Mouse (Mus musculus) midbrain, embryonic 12.5 days (tissue): ENCODE measurements around the gene Ppp1r32. TPM values are rescaled to one million over a fixed set of nuclear protein-coding genes. Genes with fewer than 3 reads are reported as not detected.

Experiments used
- polyA plus RNA-seq: library from polyadenylated mRNA; unstranded; fragments of >200 nt; fragmentation: Nextera tagmentation; extraction: Ambion mirVana; gene quantifications from 2 replicates; pipeline ENCODE4 v1.2.1, GENCODE M21; 2016

The Ppp1r32 gene
- polyA plus RNA-seq, 1 experiment from 2014 or later = 0.27 TPM

Other genes with a start within 250 kb of the Ppp1r32 start
- gene Myrf, start 242.2 kb downstream of the Ppp1r32 start, polyA plus RNA-seq = 1.1 and 1.5 TPM in 2 replicates
- gene Dagla, start 178.1 kb downstream of the Ppp1r32 start, polyA plus RNA-seq = 4.2 and 4.4 TPM in 2 replicates
- gene Syt7, start 93.8 kb downstream of the Ppp1r32 start, polyA plus RNA-seq = 3.9 and 4.4 TPM in 2 replicates
- gene Lrrc10b, start 25.5 kb downstream of the Ppp1r32 start, polyA plus RNA-seq = 0.36 and 1.2 TPM in 2 replicates
- 61.8 and 67.6 TPM in 2 replicates for gene Cpsf7, start 42.3 kb upstream of the Ppp1r32 start, polyA plus RNA-seq
- 54.8 and 54.9 TPM in 2 replicates for gene Sdhaf2, start 43.2 kb upstream of the Ppp1r32 start, polyA plus RNA-seq
- gene Tmem216, start 73.3 kb upstream of the Ppp1r32 start, polyA plus RNA-seq = 52.3 and 58.5 TPM in 2 replicates
- 15.6 and 16.7 TPM in 2 replicates for gene Cyb561a3, start 94.2 kb upstream of the Ppp1r32 start, polyA plus RNA-seq
- 50.4 and 52.5 TPM in 2 replicates for gene Tmem138, start 94.4 kb upstream of the Ppp1r32 start, polyA plus RNA-seq
- 406 and 413 TPM in 2 replicates for gene Ddb1, start 122.4 kb upstream of the Ppp1r32 start, polyA plus RNA-seq
- gene Tkfc, start 122.7 kb upstream of the Ppp1r32 start, polyA plus RNA-seq = 22.9 and 25.0 TPM in 2 replicates
- 0.33 and 0.54 TPM in 2 replicates for gene Vwce, start 151.3 kb upstream of the Ppp1r32 start, polyA plus RNA-seq
- gene Pga5, start 195.1 kb upstream of the Ppp1r32 start, polyA plus RNA-seq = not detected in 2 replicates
- 30.5 and 31.9 TPM in 2 replicates for gene Vps37c, start 205.8 kb upstream of the Ppp1r32 start, polyA plus RNA-seq